Mouse (Mus musculus) ovary, postnatal 36 days (tissue): ENCODE data around the gene Abcb1a.

ENCODE experiments used
- DNase-seq: peaks from one replicate; pipeline ENCODE4 v3.0.0; 2022; ENCODE audit warnings: low spot score, mixed read lengths

Abcb1a gene

GRCm38 (mm10) chr5:8659911-8660737 is at the start of gene Abcb1a:
Gene Abcb1a, plus strand, starts transcription at chr5:8660077.
- DNase-seq: peak; percentile 19

DNA sequence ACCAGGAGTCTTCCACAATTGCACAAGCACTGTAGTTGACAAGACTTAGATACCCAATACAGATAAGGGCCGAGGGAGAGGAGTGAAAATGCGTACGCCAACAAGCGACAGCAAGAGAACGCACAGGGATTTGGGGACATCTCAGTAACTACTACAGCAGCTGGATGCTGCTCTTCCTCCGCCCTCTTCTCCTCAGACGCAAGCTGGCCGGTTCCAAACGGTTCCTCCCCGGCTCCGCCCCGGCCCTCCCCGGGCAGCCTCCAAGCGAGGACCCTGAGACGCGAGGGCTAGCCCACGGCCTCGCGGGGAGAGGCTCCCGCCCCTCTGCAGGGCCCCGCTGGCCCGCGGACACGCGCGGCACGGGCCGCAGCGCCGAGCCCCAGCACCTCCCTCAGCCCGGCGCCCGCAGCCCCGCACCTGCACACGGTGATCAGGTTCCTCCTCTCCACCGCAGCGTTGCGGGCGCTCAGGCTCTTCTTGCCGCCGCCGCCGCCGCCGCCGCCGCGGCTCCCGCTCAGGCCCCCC is 37.7 kb upstream of the Abcb1a start:
- DNase-seq: peak; percentile 46

DNA sequence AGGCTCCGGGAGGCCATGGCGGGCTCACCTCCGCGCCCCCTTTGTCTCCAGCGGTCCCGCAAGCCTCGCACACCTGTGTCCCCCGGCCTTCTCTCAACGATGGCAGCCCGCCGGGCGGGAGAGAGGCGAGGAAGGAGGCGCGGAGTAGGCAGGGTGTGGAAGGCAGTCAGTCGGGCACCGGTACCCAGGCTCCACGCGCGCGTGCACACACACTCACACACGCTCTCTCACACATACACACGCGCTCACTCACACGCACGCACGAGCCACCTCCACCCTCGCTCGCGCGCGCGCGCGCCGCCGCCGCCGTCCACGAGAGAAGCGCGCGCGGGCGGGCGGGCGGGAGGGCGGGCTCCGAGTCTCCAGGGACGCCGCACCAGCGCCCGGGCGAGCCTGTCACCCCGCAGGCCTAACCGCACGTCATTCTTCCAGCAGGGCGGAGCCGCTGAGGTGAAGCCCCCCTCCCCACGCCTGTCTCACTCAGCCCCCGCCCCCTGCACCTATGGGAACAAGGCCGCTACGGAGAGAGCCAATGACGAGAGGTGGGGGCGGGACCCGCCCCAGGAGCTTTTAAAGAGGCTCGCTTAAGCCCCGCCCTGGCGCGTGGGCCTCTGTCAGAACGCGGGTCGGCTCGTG is 37.2 kb upstream of the Abcb1a start, which contains the start of gene Rundc3b:
Gene Rundc3b (minus strand): TSS at position 357 of the 636 bp plus-strand sequence.
- DNase-seq: peak; percentile 88

GRCm38 (mm10) chr5:8632901-8633300 is 27.0 kb upstream of the Abcb1a start:
- DNase-seq: no peak

DNA sequence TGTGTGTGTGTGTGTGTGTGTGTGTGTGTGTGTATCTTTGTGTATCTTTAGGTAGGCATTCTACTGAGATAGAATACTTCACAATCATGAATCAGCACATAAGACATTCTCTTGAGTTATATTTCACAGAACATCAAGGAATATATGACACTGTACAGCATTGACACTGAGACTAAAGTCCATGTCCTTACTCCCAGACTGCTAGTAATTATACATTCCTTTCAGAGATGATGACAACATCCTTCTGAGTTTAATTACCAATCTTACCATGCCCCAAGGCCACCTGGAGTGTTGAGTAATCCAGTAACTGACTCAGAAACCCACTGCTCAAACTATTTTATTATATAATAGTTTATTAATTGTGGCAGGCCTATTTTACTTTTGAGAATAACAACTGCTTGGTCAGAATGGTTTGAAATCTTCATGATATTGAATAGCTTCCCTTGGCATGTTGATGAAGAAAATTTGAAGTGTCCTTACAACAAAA is 25.3 kb upstream of the Abcb1a start:
- DNase-seq: no peak

- DNase-seq: no peak
Measured at GRCm38 (mm10) chr5:8648300-8648699, 11.6 kb upstream of the Abcb1a start.

GRCm38 (mm10) chr5:8648774-8649173 is 11.1 kb upstream of the Abcb1a start:
- no peak for DNase-seq

DNA sequence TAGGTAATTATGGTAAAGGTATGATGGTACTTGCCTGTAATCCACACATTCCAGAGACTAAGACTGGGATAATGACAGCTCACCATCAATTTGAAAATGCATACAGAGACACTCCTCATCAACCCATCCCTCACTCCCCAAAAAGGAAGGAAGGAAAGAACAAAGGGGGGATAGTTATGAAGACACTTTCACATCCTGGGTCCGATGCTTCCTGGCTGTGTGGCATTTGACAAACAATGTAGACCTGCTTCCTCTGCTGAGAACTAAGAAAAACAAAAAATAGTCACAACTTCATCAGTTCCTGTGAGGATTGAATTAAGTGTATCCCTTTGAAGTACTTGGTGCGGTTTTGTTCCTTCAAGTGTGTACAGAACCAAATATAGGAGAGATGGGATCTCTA is 7.8 kb upstream of the Abcb1a start:
- DNase-seq: no peak

GRCm38 (mm10) chr5:8660738-8661151 is 868 bp downstream of the Abcb1a start:
- no peak for DNase-seq

GRCm38 (mm10) chr5:8664678-8665077 is 4.8 kb downstream of the Abcb1a start:
- no peak for DNase-seq

DNA sequence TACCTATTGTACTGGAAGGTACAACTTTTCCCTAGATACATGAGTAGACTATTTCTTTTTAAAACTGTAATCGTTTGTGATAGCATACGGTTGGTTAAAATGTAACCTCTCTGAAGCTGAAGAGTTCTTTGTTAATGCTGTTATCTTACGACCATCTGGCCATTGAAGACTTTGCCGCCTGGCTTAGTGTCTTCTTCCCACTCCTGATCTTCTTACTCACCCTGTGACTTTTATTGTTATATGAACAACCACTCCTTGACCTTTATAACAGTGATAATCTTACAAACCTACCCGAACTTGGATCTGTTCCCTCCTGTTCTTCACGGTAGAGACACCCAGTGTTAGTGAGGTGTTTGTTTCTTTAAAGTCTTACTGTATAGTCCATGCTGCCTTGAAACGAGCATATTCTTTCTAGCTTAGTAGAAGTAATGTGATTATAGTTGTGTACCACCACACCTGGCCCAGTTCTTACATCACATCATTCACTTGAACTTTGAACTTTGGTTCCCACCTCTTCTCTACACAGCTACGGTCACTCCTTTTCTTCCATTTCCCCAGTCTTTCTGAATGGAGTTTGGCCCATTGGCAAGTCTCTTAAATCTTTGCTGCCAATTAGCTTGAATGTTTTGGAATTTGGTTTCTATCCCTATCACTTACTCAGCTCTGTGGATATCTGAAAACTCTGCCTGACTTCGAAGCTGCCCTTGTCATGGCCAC is 8.0 kb downstream of the Abcb1a start:
- DNase-seq: no peak

DNA sequence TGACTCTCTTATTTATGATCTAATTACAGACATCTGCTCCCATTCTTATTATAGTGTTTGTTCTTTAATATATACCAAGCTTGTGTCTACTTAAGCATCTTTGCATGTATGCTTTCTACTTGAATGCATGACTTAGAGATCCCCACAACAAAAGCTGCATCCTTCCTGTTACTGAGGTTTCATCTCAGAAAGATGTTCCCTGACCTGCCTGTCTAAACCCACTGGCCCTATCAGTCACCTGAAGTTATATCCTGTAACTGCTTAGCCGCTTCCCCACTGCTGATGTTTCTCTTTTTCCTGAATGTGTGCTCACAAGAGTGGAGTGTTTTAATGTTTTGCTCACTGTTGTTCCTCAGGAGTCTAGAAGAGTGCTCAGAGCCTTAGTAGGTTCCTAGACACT is 9.7 kb downstream of the Abcb1a start:
- DNase-seq: no peak

DNA sequence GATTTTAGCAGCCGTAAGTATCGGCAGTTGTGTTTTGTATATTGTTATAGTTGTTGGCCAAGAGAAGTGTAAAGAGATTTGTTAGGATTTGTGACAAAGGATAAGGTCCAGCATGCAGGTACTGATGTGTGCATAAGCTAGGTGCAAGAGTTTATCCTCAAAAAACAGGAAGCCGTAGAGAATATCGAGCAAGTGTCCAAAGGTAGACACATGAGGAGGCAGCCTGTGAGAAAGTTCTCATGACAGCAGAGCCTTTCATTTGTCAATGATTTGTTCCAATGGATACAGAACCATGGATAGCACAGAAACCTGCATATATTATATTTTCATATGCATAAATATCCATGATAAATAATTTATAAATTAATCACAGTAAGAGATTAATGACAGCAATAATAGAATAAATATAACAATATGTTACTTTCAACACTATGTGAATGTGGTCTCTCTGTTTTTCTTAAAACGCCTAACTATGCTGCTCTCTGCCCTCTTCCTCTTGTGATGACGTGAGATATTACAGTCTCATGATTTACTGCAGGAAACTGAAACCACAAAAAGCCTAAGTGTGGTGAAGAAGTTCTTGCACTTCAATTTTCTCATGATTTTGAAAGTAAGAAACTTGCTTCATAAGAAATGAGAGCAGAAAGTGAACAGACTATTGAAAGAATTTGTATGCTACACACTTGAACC is 15.5 kb downstream of the Abcb1a start:
- DNase-seq: no peak

DNA sequence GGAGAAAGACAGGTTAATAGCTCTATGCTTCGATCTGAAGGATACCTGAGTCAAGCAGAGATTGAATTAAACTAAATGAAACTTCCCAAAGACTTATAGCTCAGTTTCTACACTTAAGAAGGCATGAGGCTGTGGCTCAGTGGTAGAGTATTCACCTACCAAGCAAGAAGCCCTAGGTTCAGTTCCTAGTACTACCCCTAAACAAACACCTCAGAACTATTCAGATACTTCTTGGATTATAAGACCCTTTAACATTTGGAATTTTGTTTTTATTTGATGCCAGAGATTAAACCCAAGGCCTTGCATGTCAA is 16.0 kb downstream of the Abcb1a start:
- no peak for DNase-seq

GRCm38 (mm10) chr5:8681166-8681565 is 21.3 kb downstream of the Abcb1a start:
- DNase-seq: no peak

GRCm38 (mm10) chr5:8683686-8684085 is 23.8 kb downstream of the Abcb1a start:
- no peak for DNase-seq

GRCm38 (mm10) chr5:8686071-8686470 is 26.2 kb downstream of the Abcb1a start:
- DNase-seq: no peak

DNA sequence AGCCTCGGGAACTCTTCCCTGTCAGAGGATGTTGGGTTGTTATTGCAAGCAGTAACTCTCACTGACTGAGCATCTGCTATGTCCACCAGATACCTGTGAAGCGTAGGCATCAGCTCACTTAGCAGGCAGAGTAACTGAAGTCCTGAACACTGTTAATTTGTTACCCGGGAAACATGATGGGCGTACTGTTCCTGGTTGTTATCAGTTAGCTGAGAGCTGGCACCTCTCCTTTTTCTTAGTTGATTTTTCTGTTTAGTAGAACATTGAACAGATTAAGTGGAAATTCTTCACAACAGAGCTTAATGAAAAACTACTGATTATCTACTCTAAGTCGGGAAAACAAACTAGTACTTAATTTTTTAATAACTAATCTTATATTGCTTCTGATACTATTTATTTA is 27.7 kb downstream of the Abcb1a start:
- DNase-seq: no peak

- no peak for DNase-seq
Measured at GRCm38 (mm10) chr5:8716061-8716460, 56.2 kb downstream of the Abcb1a start.

- DNase-seq: no peak
Measured at GRCm38 (mm10) chr5:8719556-8719955, 59.7 kb downstream of the Abcb1a start.

GRCm38 (mm10) chr5:8722224-8722623 is 62.3 kb downstream of the Abcb1a start:
- no peak for DNase-seq

DNA sequence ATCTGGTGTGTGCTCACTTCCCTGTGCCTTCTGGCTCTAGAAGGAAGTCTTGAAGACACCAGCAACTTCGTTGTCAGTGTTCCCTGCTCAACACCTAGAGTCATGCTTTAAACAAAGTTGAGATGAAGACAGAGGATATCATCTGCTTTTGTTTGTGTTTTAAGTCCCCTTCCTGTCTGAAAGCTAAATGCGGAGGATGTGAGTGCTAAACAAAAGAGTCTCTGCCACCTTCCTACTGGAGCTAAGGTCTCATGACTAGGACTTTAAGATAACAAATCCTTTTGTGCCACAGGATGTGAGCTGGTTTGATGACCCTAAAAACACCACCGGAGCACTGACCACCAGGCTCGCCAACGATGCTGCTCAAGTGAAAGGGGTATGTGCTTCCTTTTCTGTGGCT is 63.0 kb downstream of the Abcb1a start:
- DNase-seq: no peak
